ENCODE assay signal across 16 mouse cellular contexts in genomic region chr1:75517984-75518383, GRCm38 (mm10). TPM values are rescaled to one million over a fixed set of nuclear protein-coding genes. Genes with fewer than 3 reads are reported as not detected.
A peak's percentile ranks its signal among the peaks of the same experiment; 100 is the strongest.
DNase-seq lines count a peak whose midpoint lies in the region; ATAC-seq and TF ChIP-seq lines count a peak whose summit lies in the region.
"Had no signal": no experiment of that assay in that cellular context is flagged by ENCODE, and none has a peak within 500 bp of the region (broad histone marks: within the 10 kb centered on the region; RNA-seq: fewer than 3 reads in every experiment).

No protein-coding gene starts in this region.

- H3K27me3 ChIP-seq in heart, embryonic 15.5 days, result no peaks in the 10 kb centered on the region
- no peaks in the 10 kb centered on the region for H3K27me3 ChIP-seq in heart, adult 2 months (ENCODE audit: control insufficient read depth, insufficient read depth, low read length)
- no peaks in the 10 kb centered on the region for H3K27me3 ChIP-seq in midbrain, embryonic 11.5 days (ENCODE audit: control insufficient read depth, insufficient read depth, low read length)
- no peaks in the 10 kb centered on the region for H3K27me3 ChIP-seq in midbrain, embryonic 10.5 days (ENCODE audit: low read depth, poor library complexity, severe bottlenecking)
- no peaks in the 10 kb centered on the region for H3K27me3 ChIP-seq in intestine, embryonic 15.5 days (replicated peaks)
- H3K27me3 ChIP-seq: neural tube, embryonic 15.5 days had no signal

- H3K4me3 ChIP-seq in heart, embryonic 15.5 days, result no peak overlapping the region
- H3K4me3 ChIP-seq in heart, adult 2 months, result no peak overlapping the region
- H3K4me3 ChIP-seq in midbrain, embryonic 11.5 days (ENCODE audit: low read depth, low read length), result no peak overlapping the region
- H3K4me3 ChIP-seq in midbrain, embryonic 10.5 days, result no peak overlapping the region
- H3K4me3 ChIP-seq in intestine, embryonic 15.5 days (replicated peaks), result no peak overlapping the region
- H3K4me3 ChIP-seq: left cerebral cortex, adult 2 months; neural tube, embryonic 15.5 days had no signal

- 67% methylated on average over 4 of the region's 4 CpGs for WGBS in heart, embryonic 15.5 days
- WGBS in heart, adult 2 months, result 79% methylated on average over 4 of the region's 4 CpGs
- WGBS in midbrain, embryonic 11.5 days, result 61% methylated on average over 3 of the region's 4 CpGs
- WGBS in midbrain, embryonic 10.5 days, result 45% methylated on average over 4 of the region's 4 CpGs
- WGBS in intestine, embryonic 15.5 days, result 29% methylated on average over 4 of the region's 4 CpGs

- TF ChIP-seq POLR2A in heart, adult 2 months (IDR thresholded peaks at IDR 0.05; ENCODE audit: insufficient read depth, low read depth, low read length), result no peak

- TF ChIP-seq EP300 in heart, adult 2 months (IDR thresholded peaks at IDR 0.05; ENCODE audit: insufficient read depth, low read depth, low read length), result no peak

- H3K9ac ChIP-seq in heart, embryonic 15.5 days, result no peak overlapping the region
- H3K9ac ChIP-seq in heart, adult 2 months (ENCODE audit: low read depth, low read length), result no peak overlapping the region
- no peak overlapping the region for H3K9ac ChIP-seq in midbrain, embryonic 11.5 days (ENCODE audit: low read length)
- no peak overlapping the region for H3K9ac ChIP-seq in intestine, embryonic 15.5 days
- H3K9ac ChIP-seq: neural tube, embryonic 15.5 days had no signal

- no peak overlapping the region for H3K4me2 ChIP-seq in heart, embryonic 15.5 days
- no peak overlapping the region for H3K4me2 ChIP-seq in midbrain, embryonic 11.5 days
- H3K4me2 ChIP-seq in intestine, embryonic 15.5 days (replicated peaks), result no peak overlapping the region
- H3K4me2 ChIP-seq: neural tube, embryonic 15.5 days had no signal

- peaks cover 50% of the 10 kb centered on the region for H3K4me1 ChIP-seq in heart, embryonic 15.5 days (replicated peaks)
- no peaks in the 10 kb centered on the region for H3K4me1 ChIP-seq in heart, adult 2 months (ENCODE audit: control insufficient read depth, insufficient read depth, low read length)
- no peaks in the 10 kb centered on the region; the same call in 1 of the 2 replicates for H3K4me1 ChIP-seq in midbrain, embryonic 11.5 days (ENCODE audit: control insufficient read depth, insufficient read depth, low read length)
- H3K4me1 ChIP-seq in midbrain, embryonic 10.5 days, result peaks cover 19% of the 10 kb centered on the region
- peaks cover 23% of the 10 kb centered on the region for H3K4me1 ChIP-seq in intestine, embryonic 15.5 days (replicated peaks)

- TF ChIP-seq CTCF in heart, adult 2 months (IDR thresholded peaks at IDR 0.05), result no peak

- H3K36me3 ChIP-seq in heart, embryonic 15.5 days, result no peaks in the 10 kb centered on the region
- no peaks in the 10 kb centered on the region for H3K36me3 ChIP-seq in heart, adult 2 months (ENCODE audit: control insufficient read depth, insufficient read depth, low read length)
- no peaks in the 10 kb centered on the region for H3K36me3 ChIP-seq in midbrain, embryonic 11.5 days (ENCODE audit: control insufficient read depth, insufficient read depth, low read length)
- H3K36me3 ChIP-seq in midbrain, embryonic 10.5 days, result no peaks in the 10 kb centered on the region
- H3K36me3 ChIP-seq in intestine, embryonic 15.5 days, result no peaks in the 10 kb centered on the region
- H3K36me3 ChIP-seq: neural tube, embryonic 15.5 days had no signal

- peak overlapping the region; percentile 37; the same call in 1 of the 2 replicates for H3K27ac ChIP-seq in heart, embryonic 15.5 days
- H3K27ac ChIP-seq in heart, adult 2 months, result no peak overlapping the region
- no peak overlapping the region for H3K27ac ChIP-seq in midbrain, embryonic 11.5 days (ENCODE audit: low read depth, low read length)
- H3K27ac ChIP-seq in midbrain, embryonic 10.5 days (replicated peaks), result no peak overlapping the region
- H3K27ac ChIP-seq in intestine, embryonic 15.5 days, result peak overlapping the region; percentile 83
- H3K27ac ChIP-seq: left cerebral cortex, adult 2 months; macrophage; neural tube, embryonic 15.5 days had no signal

- no peak for ATAC-seq in heart, embryonic 15.5 days (replicated peaks; ENCODE audit: insufficient number of reproducible peaks, insufficient read depth, low FRiP score, low read depth)
- ATAC-seq in midbrain, embryonic 11.5 days (ENCODE audit: low FRiP score), result no peak
- peak; percentile 48 for ATAC-seq in intestine, embryonic 15.5 days
- ATAC-seq in megakaryocyte, adult 5-6 weeks (ENCODE audit: poor library complexity, severe bottlenecking), result no peak

- H3K9me3 ChIP-seq in heart, embryonic 15.5 days (replicated peaks), result no peaks in the 10 kb centered on the region
- H3K9me3 ChIP-seq in midbrain, embryonic 11.5 days (ENCODE audit: control insufficient read depth, low read length), result no peaks in the 10 kb centered on the region
- no peaks in the 10 kb centered on the region for H3K9me3 ChIP-seq in midbrain, embryonic 10.5 days (replicated peaks)
- H3K9me3 ChIP-seq in intestine, embryonic 15.5 days, result no peaks in the 10 kb centered on the region
- H3K9me3 ChIP-seq: neural tube, embryonic 15.5 days had no signal

- intact Hi-C loops in heart, adult 2 months (cut with DNase I), result no loop called here

- no peak for DNase-seq in heart, adult 2 months
- peak; percentile 71 for DNase-seq in midbrain, embryonic 11.5 days (ENCODE audit: low spot score, missing footprints)
- no peak for DNase-seq in midbrain, embryonic 10.5 days (ENCODE audit: low spot score)
- no peak for DNase-seq in right cerebral cortex, postnatal 14 days
- DNase-seq in ovary, postnatal 14 days (ENCODE audit: low spot score), result no peak
- DNase-seq: cerebellum, adult 9-11 months; right cerebral cortex, adult 18-20 months; thymus, postnatal 14 days had no signal

- no peaks in the 10 kb centered on the region for H3K79me2 ChIP-seq in heart, adult 2 months (replicated peaks; ENCODE audit: control insufficient read depth, insufficient read depth, low read length)

RNA-seq across cellular contexts. Expression of gene Stk11ip, which starts 3.3 kb away (rescaled TPM):
- polyA plus RNA-seq in heart, embryonic 15.5 days (2015; fragmentation: Nextera tagmentation; extraction: Ambion mirVana), result 10.4 and 15.8 TPM in 2 replicates
- 1 to 10 TPM; 7.3 to 7.7 TPM for total RNA-seq in heart, adult 2 months (2021)
- polyA plus RNA-seq in heart, adult 2 months (2012; rRNA removed), result 12.9 and 19.8 TPM in 2 replicates
- 12.3 and 15.7 TPM in 2 replicates for polyA plus RNA-seq in midbrain, embryonic 11.5 days (2014; fragmentation: Nextera tagmentation; extraction: Ambion mirVana)
- polyA plus RNA-seq in midbrain, embryonic 10.5 days (2016; fragmentation: Nextera tagmentation; extraction: Ambion mirVana), result 31.7 and 33.0 TPM in 2 replicates
- 18.2 and 18.9 TPM in 2 replicates for polyA plus RNA-seq in intestine, embryonic 15.5 days (2015; fragmentation: Nextera tagmentation; extraction: Ambion mirVana)
- total RNA-seq in megakaryocyte, adult 5-6 weeks (2015), result 9.5 and 10.7 TPM in 2 replicates
- 17.2 and 20.5 TPM in 2 replicates for total RNA-seq in megakaryocyte, adult 5-6 weeks (2017)

RNA-seq across cellular contexts. Expression of gene Inha, which starts 11.1 kb away (rescaled TPM):
- polyA plus RNA-seq in heart, embryonic 15.5 days (2015; fragmentation: Nextera tagmentation; extraction: Ambion mirVana), result 4.1 and 5.9 TPM in 2 replicates
- 1 to 10 TPM; 4.1 to 4.3 TPM for total RNA-seq in heart, adult 2 months (2021)
- 17.0 and 20.4 TPM in 2 replicates for polyA plus RNA-seq in heart, adult 2 months (2012; rRNA removed)
- polyA plus RNA-seq in midbrain, embryonic 11.5 days (2014; fragmentation: Nextera tagmentation; extraction: Ambion mirVana), result 1.3 and 1.6 TPM in 2 replicates
- 1.7 and 2.7 TPM in 2 replicates for polyA plus RNA-seq in midbrain, embryonic 10.5 days (2016; fragmentation: Nextera tagmentation; extraction: Ambion mirVana)
- 5.2 and 8.9 TPM in 2 replicates for polyA plus RNA-seq in intestine, embryonic 15.5 days (2015; fragmentation: Nextera tagmentation; extraction: Ambion mirVana)
- not detected in 2 replicates for total RNA-seq in megakaryocyte, adult 5-6 weeks (2015)
- total RNA-seq in megakaryocyte, adult 5-6 weeks (2017), result not detected in 2 replicates
- total RNA-seq: liver, adult 2 months; monocyte, adult 5-6 weeks had no signal
- polyA plus RNA-seq: macrophage had no signal

RNA-seq across cellular contexts. Expression of gene Obsl1, which starts 11.7 kb away (rescaled TPM):
- polyA plus RNA-seq in heart, embryonic 15.5 days (2015; fragmentation: Nextera tagmentation; extraction: Ambion mirVana), result 95.1 and 122 TPM in 2 replicates
- total RNA-seq in heart, adult 2 months (2021), result 100 to 1,000 TPM; 117 to 131 TPM
- 87.8 and 119 TPM in 2 replicates for polyA plus RNA-seq in heart, adult 2 months (2012; rRNA removed)
- polyA plus RNA-seq in midbrain, embryonic 11.5 days (2014; fragmentation: Nextera tagmentation; extraction: Ambion mirVana), result 31.0 and 33.2 TPM in 2 replicates
- polyA plus RNA-seq in midbrain, embryonic 10.5 days (2016; fragmentation: Nextera tagmentation; extraction: Ambion mirVana), result 35.2 and 35.7 TPM in 2 replicates
- 70.3 and 70.5 TPM in 2 replicates for polyA plus RNA-seq in intestine, embryonic 15.5 days (2015; fragmentation: Nextera tagmentation; extraction: Ambion mirVana)
- not detected in 2 replicates for total RNA-seq in megakaryocyte, adult 5-6 weeks (2015)
- total RNA-seq in megakaryocyte, adult 5-6 weeks (2017), result not detected in 2 replicates
- total RNA-seq: monocyte, adult 5-6 weeks had no signal
- polyA plus RNA-seq: macrophage had no signal

RNA-seq across cellular contexts. Expression of gene Slc4a3, which starts 28.1 kb away (rescaled TPM):
- 28.9 and 33.4 TPM in 2 replicates for polyA plus RNA-seq in heart, embryonic 15.5 days (2015; fragmentation: Nextera tagmentation; extraction: Ambion mirVana)
- 100 to 1,000 TPM; 241 to 300 TPM for total RNA-seq in heart, adult 2 months (2021)
- 182 and 222 TPM in 2 replicates for polyA plus RNA-seq in heart, adult 2 months (2012; rRNA removed)
- polyA plus RNA-seq in midbrain, embryonic 11.5 days (2014; fragmentation: Nextera tagmentation; extraction: Ambion mirVana), result 6.5 and 7.2 TPM in 2 replicates
- 13.2 and 16.7 TPM in 2 replicates for polyA plus RNA-seq in midbrain, embryonic 10.5 days (2016; fragmentation: Nextera tagmentation; extraction: Ambion mirVana)
- polyA plus RNA-seq in intestine, embryonic 15.5 days (2015; fragmentation: Nextera tagmentation; extraction: Ambion mirVana), result 13.4 and 14.1 TPM in 2 replicates
- total RNA-seq in megakaryocyte, adult 5-6 weeks (2015), result 0.05 TPM in 1 of 2 replicates, not detected in the other
- total RNA-seq in megakaryocyte, adult 5-6 weeks (2017), result not detected in 2 replicates
- total RNA-seq: monocyte, adult 5-6 weeks had no signal

RNA-seq across cellular contexts. Expression of gene Tmem198, which starts 38.7 kb away (rescaled TPM):
- polyA plus RNA-seq in heart, embryonic 15.5 days (2015; fragmentation: Nextera tagmentation; extraction: Ambion mirVana), result 0.39 and 0.80 TPM in 2 replicates
- under 1 TPM; 0.21 to 0.66 TPM for total RNA-seq in heart, adult 2 months (2021)
- polyA plus RNA-seq in heart, adult 2 months (2012; rRNA removed), result 0.39 and 0.73 TPM in 2 replicates
- polyA plus RNA-seq in midbrain, embryonic 11.5 days (2014; fragmentation: Nextera tagmentation; extraction: Ambion mirVana), result 11.6 and 13.0 TPM in 2 replicates
- 9.9 and 17.4 TPM in 2 replicates for polyA plus RNA-seq in midbrain, embryonic 10.5 days (2016; fragmentation: Nextera tagmentation; extraction: Ambion mirVana)
- polyA plus RNA-seq in intestine, embryonic 15.5 days (2015; fragmentation: Nextera tagmentation; extraction: Ambion mirVana), result 2.2 and 2.4 TPM in 2 replicates
- 0.11 TPM in 1 of 2 replicates, not detected in the other for total RNA-seq in megakaryocyte, adult 5-6 weeks (2015)
- 0.15 TPM in 1 of 2 replicates, not detected in the other for total RNA-seq in megakaryocyte, adult 5-6 weeks (2017)
- polyA plus RNA-seq: macrophage had no signal

Comparison
In these comparisons a context has a peak if more than half of its experiments do, and no peak if none do; other contexts are left out.
1. H3K27ac ChIP-seq: peak in heart, embryonic 15.5 days (single experiment) and intestine, embryonic 15.5 days (single experiment); none in heart, adult 2 months (single experiment), midbrain, embryonic 11.5 days (single experiment) and midbrain, embryonic 10.5 days (single experiment).